Mouse (Mus musculus) brain, adult 2 months (tissue): ENCODE data around the gene Rab34.
"Not testable (repeated sequence)": the region's sequence is repeated elsewhere in the genome, so short reads cannot be mapped to it uniquely, and the experiment has no call there.

Source experiments
- DNase-seq: peaks from one replicate; pipeline ENCODE4 v3.0.0; 2011; ENCODE audit warnings: low read depth, low spot score

Rab34 gene

DNA sequence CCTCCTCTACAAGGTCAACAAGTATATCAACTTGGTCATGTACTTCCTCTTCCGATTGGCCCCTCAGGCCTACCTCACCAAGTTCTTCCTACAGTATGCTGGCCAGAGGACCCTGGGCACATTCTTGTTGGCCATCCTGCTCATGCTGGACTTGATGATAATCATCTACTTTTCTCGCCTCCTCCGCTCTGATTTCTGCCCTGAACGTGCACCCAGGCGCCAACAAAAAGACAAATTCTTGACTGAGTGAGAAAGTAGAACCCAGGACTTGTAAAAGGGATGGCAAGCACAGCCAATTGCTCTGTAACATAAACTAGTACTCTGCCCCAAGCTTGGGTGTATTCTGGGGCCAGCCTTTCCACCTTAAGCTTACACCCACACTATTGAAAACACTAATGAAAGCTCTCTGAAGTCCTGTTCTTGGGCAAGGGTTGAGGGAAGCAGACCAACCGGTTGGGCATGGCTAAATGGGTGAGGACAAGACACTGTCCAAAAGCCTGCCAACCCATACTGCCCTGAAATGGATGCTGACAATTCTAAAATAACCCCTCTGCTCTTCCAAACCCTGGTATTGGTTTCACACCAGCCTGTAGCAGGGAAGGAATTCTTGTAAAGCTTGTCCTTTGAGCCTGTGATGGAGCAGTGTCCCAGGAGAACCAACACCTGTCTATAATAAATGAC lies 8.0 kb upstream of the Rab34 start:
- no peak for DNase-seq

DNA sequence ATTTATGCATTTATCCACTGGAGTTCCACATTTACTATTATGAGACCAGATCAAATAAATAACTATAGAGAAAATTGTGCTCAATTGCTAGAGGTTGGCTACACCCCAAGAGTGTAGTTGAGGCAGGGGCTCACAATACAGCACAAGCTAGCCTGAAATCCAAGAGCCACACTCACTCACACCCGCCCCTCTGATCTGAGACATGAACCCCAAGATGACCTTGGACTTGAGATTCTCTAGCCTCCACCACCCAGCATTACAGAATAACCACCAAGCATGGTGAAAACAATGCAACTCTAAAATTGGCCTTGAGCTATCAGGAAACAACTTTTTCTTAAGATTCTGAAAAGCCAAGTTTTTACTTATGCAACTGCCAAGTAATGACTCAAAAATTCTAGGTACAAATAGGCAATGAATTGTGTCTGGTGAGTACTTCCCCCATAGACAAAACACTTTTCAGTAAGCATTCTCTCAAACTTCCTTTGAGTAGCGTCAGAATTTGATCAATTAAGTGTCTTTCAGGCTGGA lies 6.3 kb upstream of the Rab34 start:
- no peak for DNase-seq

GRCm38 (mm10) chr11:78182450-78182849 lies 5.8 kb upstream of the Rab34 start:
- no peak for DNase-seq

DNA sequence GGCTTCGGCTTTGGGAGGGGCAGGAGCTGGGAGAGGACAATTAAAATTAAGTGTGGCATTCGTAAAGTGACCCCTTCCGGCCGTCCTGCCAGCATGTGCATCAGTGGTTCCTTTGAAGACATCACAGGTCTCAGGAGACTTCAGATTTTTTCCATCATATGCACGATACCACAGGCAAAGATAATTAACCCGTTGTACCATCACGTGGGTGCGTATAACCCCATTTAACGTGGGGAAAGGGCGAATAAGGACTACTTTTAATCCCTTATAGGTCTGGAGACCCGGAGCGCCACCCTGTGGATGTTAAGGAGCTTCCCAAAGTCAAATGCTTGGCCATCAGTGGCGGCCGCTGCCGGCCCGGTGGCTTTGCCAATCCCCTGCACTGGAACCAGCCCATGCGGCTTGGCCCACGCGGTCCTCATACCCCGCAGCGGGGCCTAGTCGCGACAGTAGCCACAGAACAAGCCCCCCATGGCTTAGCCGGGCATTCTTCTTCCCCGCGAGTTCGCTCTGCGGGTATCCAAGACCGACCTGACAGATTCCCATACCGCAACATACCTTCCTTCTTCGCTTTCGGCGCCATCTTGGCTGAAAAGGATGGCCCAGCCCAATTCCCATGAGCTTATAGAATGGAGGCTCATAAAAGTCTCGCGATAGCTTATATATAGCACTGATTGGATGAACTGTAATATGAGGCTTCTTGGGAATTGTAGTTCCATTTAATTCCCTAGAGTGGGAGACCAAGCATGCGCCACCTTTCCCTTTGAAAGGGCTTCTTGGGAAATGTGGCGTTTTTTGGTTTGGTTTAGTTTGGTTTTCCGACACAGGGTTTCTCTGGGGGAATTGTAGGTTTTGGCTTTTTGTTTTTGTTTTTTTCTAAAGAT lies 5.0 kb upstream of the Rab34 start, which contains the start of gene Rpl23a:
TSS of gene Rpl23a (minus strand) at position 624 of the 884 bp plus-strand sequence.
- peak; percentile 97 for DNase-seq

DNA sequence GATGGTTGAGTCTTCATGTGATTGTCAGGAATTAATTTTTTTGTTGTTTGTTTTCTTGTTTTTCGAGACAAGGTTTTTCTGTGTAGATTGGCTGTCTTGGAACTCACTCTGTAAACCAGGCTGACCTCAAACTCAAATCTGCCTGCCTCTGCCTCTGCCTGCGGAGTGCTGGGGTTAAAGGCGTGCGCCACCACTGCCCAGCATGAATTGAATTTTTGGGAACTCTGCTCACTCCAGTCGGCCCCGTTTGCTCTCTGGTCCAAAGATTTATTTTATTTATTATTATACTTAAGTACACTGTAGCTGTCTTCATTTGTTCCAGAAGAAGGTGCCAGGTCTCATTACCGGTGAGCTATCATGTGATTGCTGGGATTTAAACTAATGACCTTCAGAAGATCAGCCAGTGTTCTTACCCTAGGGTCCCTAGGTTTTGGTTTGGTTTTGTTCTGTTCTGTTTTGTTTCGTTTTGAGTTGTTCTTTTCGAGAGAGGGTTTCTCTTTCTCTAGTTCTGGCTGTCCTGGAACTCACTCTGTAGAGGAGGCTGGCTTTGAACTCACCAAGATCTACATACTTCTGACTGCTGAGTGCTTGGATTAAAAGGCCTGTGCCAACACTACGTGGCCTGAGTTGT lies 4.2 kb upstream of the Rab34 start:
- DNase-seq, result no peak

DNA sequence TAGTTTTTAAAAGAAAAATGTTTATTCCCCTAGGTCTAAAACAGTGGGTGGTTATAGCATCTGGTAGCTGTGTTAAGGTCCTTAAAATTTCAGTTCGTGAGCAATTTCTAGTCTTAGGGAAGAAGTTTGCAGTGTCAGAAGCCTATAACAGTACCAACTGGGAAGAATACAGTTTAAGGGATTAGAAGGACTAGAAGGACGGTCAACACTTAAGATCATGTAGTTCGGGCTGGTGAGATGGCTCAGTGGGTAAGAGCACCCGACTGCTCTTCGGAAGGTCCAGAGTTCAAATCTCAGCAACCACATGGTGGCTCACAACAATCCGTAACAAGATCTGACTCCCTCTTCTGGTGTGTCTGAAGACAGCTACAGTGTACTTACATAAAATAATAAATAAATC lies 3.5 kb upstream of the Rab34 start:
- not testable (repeated sequence) for DNase-seq

DNA sequence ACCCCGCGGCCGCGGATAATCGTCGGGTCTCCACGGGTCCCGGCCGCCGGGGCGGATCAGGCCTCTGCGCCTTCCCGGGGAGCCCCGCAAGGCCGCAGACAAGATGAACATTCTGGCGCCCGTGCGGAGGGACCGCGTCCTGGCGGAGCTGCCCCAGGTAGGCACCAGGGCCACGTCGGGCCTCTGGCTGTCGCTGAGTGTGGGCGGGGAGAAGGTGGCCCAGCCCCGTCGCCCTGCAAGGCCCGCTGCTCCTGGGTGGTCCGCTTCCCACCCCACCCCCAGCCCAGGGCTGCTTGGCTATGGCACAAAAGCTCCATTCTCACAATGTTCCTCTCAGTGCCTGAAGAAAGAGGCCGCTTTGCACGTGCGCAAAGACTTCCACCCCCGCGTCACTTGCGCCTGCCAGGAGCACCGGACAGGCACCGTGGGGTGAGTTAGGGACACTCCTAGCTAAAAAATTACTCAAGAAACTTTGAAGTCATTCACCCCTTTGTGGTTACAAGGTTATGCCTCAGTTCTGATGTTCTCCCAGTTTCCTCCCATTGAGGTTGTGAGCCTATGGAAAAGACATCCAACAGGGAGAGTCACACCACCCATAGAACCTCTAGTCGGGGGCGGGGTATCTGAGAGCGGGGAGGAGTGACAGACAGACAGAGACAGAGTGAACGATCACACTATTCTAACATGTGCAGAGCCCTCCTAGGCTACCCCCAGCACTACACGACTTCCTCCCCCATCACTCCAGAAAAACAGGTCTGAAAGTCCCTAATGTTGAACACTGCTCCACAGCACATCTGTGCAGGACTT lies 1.2 kb downstream of the Rab34 start:
- DNase-seq, result peak; percentile 73

- no peak for DNase-seq
These were observed 1.8 kb downstream of the Rab34 start for GRCm38 (mm10) chr11:78190041-78190440.

GRCm38 (mm10) chr11:78193113-78193512 lies 4.9 kb downstream of the Rab34 start, which contains the start of gene Proca1:
Gene Proca1 (plus strand): TSS chr11:78193392.
- no peak for DNase-seq

DNA sequence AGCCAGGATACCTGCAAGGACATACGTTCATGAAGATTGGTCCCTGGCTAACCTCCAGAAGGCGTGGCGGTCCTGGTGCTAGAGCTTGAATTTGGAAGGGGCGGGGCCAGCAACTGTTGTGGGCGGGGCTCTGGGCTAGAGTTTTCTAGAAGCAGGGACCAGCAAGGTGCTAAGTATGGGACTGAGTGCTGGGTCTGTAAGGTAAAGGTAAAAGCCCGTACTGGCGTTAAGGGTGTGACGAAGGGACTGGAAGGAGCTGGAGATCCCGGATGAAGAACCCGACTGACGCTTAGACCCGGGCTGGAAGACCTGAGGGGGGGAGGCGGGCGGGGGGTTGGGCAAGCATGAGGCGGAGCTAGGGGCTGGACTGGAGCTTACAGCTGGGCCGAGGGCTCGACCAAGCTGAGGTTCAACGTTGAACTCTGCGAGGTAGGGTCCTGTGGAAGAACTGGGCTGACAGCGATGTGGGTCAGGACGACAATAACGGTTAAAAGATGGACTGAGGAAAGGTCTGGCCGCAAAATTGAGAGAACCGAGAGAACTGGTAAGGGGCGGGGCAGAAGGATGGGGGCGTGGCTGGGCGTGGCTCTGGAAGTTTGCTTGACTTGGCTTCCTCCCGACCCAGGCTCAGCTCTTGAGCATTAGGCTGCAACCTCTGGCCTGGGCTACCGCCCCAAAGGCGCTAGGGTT lies 6.3 kb downstream of the Rab34 start:
- DNase-seq, result no peak

DNA sequence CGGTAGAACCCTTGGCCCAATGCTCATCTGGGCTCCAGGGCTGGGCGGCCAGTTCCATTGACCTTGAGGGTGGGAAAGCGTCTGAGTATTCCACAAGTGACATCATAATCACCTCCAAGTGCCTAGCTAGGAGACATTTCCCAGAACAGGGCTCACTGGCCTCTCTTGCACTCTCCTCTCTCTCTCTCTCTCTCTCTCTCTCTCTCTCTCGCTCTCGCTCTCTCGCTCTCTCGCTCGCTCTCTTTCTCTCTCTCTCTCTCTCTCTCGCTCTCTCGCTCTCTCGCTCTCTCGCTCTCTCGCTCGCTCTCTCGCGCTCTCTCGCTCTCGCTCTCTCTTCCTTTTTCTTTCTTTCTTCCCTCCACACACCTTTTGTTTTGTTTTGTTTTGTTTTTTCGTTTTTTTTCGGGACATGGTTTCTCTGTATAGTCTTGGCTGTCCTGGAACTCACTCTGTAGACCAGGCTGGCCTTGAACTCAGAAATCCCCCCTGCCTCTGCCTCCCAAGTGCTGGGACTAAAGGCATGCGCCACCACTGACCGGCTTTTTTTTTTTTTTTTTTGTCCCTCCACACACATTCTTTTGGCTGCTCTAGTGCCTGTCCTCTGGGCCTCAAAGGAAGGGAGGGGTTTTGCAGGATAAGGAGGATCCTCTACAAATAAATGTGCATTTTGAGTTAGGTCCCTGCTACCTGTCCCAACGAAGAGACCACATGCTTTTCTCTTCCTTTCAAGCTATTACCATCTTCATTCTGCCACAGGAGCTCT lies 7.1 kb downstream of the Rab34 start:
- no peak for DNase-seq

DNA sequence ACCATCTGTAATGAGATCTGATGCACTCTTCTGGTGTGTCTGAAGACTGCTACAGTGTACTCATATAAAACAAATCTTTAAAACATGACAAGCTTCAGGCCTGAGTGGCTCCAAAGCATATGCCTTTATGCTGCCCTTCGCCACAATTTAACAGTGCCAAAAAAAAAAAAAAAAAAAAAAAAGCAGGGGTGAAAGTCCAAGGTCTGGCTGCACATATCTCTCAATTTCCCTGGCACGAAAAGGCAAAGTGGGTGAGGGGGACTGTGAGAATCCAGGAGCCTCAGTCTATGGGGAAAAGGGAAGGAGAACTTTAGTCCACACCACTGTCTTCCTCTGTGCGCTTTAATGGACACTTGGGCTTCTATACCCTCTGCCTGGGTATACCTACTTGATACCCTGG lies 14.1 kb downstream of the Rab34 start:
- no peak for DNase-seq

- no peak for DNase-seq
These were observed 16.1 kb downstream of the Rab34 start for GRCm38 (mm10) chr11:78204287-78204686.

DNA sequence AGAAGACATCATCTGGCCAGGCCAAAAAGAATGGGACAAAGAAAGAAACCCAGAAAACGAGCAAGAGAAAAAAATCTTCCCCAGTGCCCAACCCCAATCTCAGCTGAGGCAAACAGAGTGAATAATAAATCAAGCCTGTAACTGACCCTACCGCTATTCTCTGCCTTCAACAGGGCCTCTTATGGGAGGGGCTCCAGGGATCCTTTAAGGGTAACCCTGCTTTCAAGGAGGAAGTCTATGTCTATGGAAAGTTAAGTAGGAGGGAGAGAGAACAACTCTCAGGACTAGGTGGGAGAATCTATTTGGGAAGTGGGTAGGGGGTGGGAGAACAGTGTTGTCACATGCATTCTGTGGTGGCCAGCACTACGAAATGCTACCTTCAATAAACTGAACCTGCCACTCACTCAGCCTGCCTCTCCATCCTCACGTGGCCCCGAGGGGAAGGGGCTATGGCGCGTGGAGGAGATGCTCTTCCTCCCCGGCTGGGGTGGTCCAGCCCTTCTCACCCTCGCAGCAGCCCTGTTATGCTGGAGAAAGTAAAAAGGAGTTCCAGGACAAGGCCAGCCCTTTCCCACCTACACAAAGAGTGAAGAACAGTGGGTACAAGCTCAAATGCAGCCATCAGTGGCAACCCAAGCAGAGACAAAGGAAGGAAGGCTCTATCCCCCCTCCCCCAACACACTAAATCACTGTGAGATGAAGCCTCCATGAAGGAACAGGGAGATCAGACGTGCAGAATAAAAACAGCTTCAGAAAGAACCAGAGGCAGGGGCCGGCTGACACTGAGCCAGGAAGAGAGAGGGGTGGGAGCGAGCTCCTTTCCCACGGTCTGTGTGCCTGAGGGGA lies 17.4 kb downstream of the Rab34 start:
- DNase-seq, result no peak

DNA sequence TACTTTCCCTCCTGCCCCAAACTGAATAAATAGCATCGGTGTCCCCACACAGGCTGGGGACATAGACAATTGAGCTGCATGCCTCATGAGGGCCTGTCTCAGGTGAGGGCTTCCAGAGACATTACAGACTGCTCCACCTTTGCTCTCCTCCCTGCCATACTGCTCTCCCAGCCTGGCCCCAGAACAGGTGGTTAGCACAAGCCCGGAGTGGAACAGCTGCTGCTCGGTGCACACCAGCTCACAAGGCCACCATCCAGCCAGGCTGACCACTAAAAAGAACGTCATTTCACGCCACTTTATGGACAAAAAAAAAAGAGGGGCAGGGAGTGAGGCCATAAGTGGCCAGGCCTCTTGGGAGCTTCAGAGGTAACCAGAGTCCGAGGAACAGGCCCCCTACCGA lies 19.0 kb downstream of the Rab34 start:
- DNase-seq, result no peak

DNA sequence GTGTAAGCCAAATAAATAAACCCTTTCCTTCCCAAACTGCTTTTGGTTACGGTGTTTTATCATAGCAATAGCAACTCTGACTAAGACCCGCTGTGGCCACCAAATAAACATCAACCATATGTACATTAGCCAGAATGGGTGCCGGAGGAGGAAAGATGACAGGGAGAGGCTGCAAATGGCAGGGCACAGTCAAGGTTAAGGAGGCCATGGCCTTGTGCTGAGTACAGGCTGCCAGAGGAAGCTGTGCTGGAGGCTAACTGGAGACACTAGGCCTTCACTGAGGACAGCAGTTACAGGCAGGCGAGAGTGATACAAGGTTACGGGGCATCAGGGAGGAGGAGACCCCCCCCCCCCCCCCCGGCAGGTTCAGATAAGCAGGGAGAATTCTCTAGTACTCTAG lies 21.7 kb downstream of the Rab34 start:
- no peak for DNase-seq

GRCm38 (mm10) chr11:78210615-78211014 lies 22.4 kb downstream of the Rab34 start:
- no peak for DNase-seq

- DNase-seq, result no peak
These were observed 23.3 kb downstream of the Rab34 start for GRCm38 (mm10) chr11:78211513-78211912.
